Mouse (Mus musculus) limb, embryonic 11.5 days (tissue): ENCODE results near the gene Nanos3. TPM values are rescaled to one million over a fixed set of nuclear protein-coding genes. Genes with fewer than 3 reads are reported as not detected.

Source experiments
- ATAC-seq: fragments of 200-750 bp; cut with Nextera tagmentation; 2 replicates; pipeline ENCODE4 v1.8.0; 2017; ENCODE audit warnings: low read depth; ENCODE audit not compliant: insufficient number of reproducible peaks, low FRiP score, low TSS enrichment
- DNase-seq: peaks from one replicate; pipeline ENCODE4 v3.0.0-alpha.2; 2015; ENCODE audit warnings: low spot score
- H3K27ac ChIP-seq: fragments of 300-500 bp; sonication (generic); replicated peaks from 2 replicates; pipeline ENCODE4 v1.5.1; 2014; ENCODE audit warnings: low read depth, mild to moderate bottlenecking, low read length
- H3K27me3 ChIP-seq: fragments of 300-500 bp; sonication (generic); 2 replicates; pipeline ENCODE4 v1.6.1; 2014; ENCODE audit warnings: mild to moderate bottlenecking, low read length, mixed read lengths; ENCODE audit not compliant: control insufficient read depth, insufficient read depth
- H3K36me3 ChIP-seq: fragments of 300-500 bp; sonication (generic); 2 replicates; pipeline ENCODE4 v1.6.1; 2014; ENCODE audit warnings: mild to moderate bottlenecking, low read length, moderate library complexity, mixed read lengths; ENCODE audit not compliant: control insufficient read depth, insufficient read depth
- H3K4me1 ChIP-seq: fragments of 300-500 bp; sonication (generic); 2 replicates; pipeline ENCODE4 v1.6.1; 2014; ENCODE audit warnings: low read length, mixed read lengths; ENCODE audit not compliant: control insufficient read depth, insufficient read depth
- H3K4me2 ChIP-seq: fragments of 300-500 bp; sonication (generic); 2 replicates; pipeline ENCODE4 v1.6.1; 2014; ENCODE audit warnings: low read depth, mild to moderate bottlenecking, moderate library complexity; ENCODE audit not compliant: severe bottlenecking
- H3K4me3 ChIP-seq: fragments of 300-500 bp; sonication (generic); 2 replicates; pipeline ENCODE4 v1.5.1; 2014; ENCODE audit warnings: low read depth, low read length
- H3K9ac ChIP-seq: fragments of 300-500 bp; sonication (generic); 2 replicates; pipeline ENCODE4 v1.6.1; 2014; ENCODE audit warnings: mild to moderate bottlenecking, low read length
- H3K9me3 ChIP-seq: fragments of 300-500 bp; sonication (generic); 2 replicates; pipeline ENCODE4 v1.6.1; 2016; ENCODE audit warnings: low read length; ENCODE audit not compliant: control insufficient read depth
- WGBS: fragments of 180-500 bp; shearing (Covaris S2); extraction: QIAGEN DNeasy Blood & Tissue Kit; methylation state at CpG from one replicate; pipeline ENCODE4 v1.1.7; 2014; 5-methylcytosine and 5-hydroxymethylcytosine counted together
- polyA plus RNA-seq: library from polyadenylated mRNA; unstranded; fragments of >200 nt; fragmentation: Nextera tagmentation; extraction: Ambion mirVana; gene quantifications from 2 replicates; pipeline ENCODE4 v1.2.1, GENCODE M21; 2014

Nanos3 gene
- polyA plus RNA-seq, 1 experiment from 2014 or later, result 4.9 TPM

- H3K27me3 ChIP-seq, result no peaks in the 10 kb centered on the region
- H3K9me3 ChIP-seq, result no peaks in the 10 kb centered on the region
- DNase-seq (no peak), ATAC-seq (no peak)
- WGBS, result 94% methylated on average over 5 of the region's 5 CpGs
- no peak overlapping the region for H3K4me3 ChIP-seq
- H3K4me1 ChIP-seq, result no peaks in the 10 kb centered on the region
- H3K4me2 ChIP-seq, result no peak overlapping the region
- peaks cover 10% of the 10 kb centered on the region for H3K36me3 ChIP-seq
- H3K27ac ChIP-seq, result no peak overlapping the region
- no peak overlapping the region for H3K9ac ChIP-seq
Measured at GRCm38 (mm10) chr8:84170096-84170495, 14.9 kb downstream of the Nanos3 start.

GRCm38 (mm10) chr8:84167696-84168095 is 17.3 kb downstream of the Nanos3 start:
- Histone ChIP-seq H3K4me2 (no peak overlapping the region), H3K4me1 (no peaks in the 10 kb centered on the region), H3K36me3 (peaks cover 6% of the 10 kb centered on the region; the same call in 1 of the 2 replicates), H3K9ac (no peak overlapping the region), H3K9me3 (no peaks in the 10 kb centered on the region), H3K4me3 (no peak overlapping the region), H3K27me3 (no peaks in the 10 kb centered on the region), H3K27ac (no peak overlapping the region)
- ATAC-seq, result no peak
- WGBS, result 92% methylated on average over 2 of the region's 2 CpGs
- DNase-seq, result no peak

GRCm38 (mm10) chr8:84157620-84158019 is 27.4 kb downstream of the Nanos3 start:
- no peak for ATAC-seq
- Histone ChIP-seq H3K27me3 (no peaks in the 10 kb centered on the region), H3K27ac (no peak overlapping the region), H3K9me3 (no peaks in the 10 kb centered on the region), H3K4me1 (no peaks in the 10 kb centered on the region), H3K9ac (no peak overlapping the region), H3K36me3 (peaks cover 2% of the 10 kb centered on the region; the same call in 1 of the 2 replicates), H3K4me3 (no peak overlapping the region), H3K4me2 (no peak overlapping the region)
- DNase-seq, result no peak
- WGBS, result 89% methylated on average over 4 of the region's 4 CpGs

GRCm38 (mm10) chr8:84149181-84149580 is 35.8 kb downstream of the Nanos3 start:
- no peak for ATAC-seq
- peaks cover 7% of the 10 kb centered on the region; the same call in 1 of the 2 replicates for H3K4me1 ChIP-seq
- no peak overlapping the region for H3K4me3 ChIP-seq
- peaks cover 2% of the 10 kb centered on the region; the same call in 1 of the 2 replicates for H3K36me3 ChIP-seq
- WGBS, result 67% methylated on average over 3 of the region's 3 CpGs
- H3K27ac ChIP-seq, result no peak overlapping the region
- no peak overlapping the region for H3K4me2 ChIP-seq
- no peaks in the 10 kb centered on the region for H3K9me3 ChIP-seq
- no peak overlapping the region for H3K9ac ChIP-seq
- DNase-seq, result no peak
- H3K27me3 ChIP-seq, result no peaks in the 10 kb centered on the region

GRCm38 (mm10) chr8:84148531-84148850 is 36.5 kb downstream of the Nanos3 start:
- H3K4me3 ChIP-seq, result no peak overlapping the region
- 91% methylated on average over 5 of the region's 5 CpGs for WGBS
- H3K9ac ChIP-seq, result no peak overlapping the region
- ATAC-seq (0 out of 2 replicates have a peak, but pooled peaks have one; percentile 1), DNase-seq (no peak)
- peak overlapping the region; percentile 87; the same call in 1 of the 2 replicates for H3K4me2 ChIP-seq
- H3K9me3 ChIP-seq, result no peaks in the 10 kb centered on the region
- H3K27ac ChIP-seq, result no peak overlapping the region
- H3K36me3 ChIP-seq, result peaks cover 2% of the 10 kb centered on the region; the same call in 1 of the 2 replicates
- no peaks in the 10 kb centered on the region for H3K27me3 ChIP-seq
- peaks cover 7% of the 10 kb centered on the region; the same call in 1 of the 2 replicates for H3K4me1 ChIP-seq

GRCm38 (mm10) chr8:84147769-84148530 is 37.1 kb downstream of the Nanos3 start, which contains the start of the genes Cc2d1a and 4930432K21Rik:
Cc2d1a (minus strand) TSS chr8:84147936.
4930432K21Rik (plus strand) TSS chr8:84148025.
- H3K36me3 ChIP-seq, result peaks cover 7% of the 10 kb centered on the region; the same call in 1 of the 2 replicates
- no peaks in the 10 kb centered on the region for H3K9me3 ChIP-seq
- peak; percentile 95 for DNase-seq
- peak within 1 kb of the TSS; percentile 87 for H3K4me2 ChIP-seq
- H3K4me3 ChIP-seq, result peak within 1 kb of the TSS; percentile 75
- no peak within 1 kb of the TSS for H3K27ac ChIP-seq
- H3K4me1 ChIP-seq, result peaks cover 7% of the 10 kb centered on the region; the same call in 1 of the 2 replicates
- peak within 1 kb of the TSS; percentile 78 for H3K9ac ChIP-seq
- H3K27me3 ChIP-seq, result no peaks in the 10 kb centered on the region
- peak; percentile 87 for ATAC-seq
- 20% methylated on average over 49 of the region's 49 CpGs for WGBS

GRCm38 (mm10) chr8:84147324-84147766 is 37.7 kb downstream of the Nanos3 start:
- H3K27me3 ChIP-seq, result no peaks in the 10 kb centered on the region
- H3K9ac ChIP-seq, result peak overlapping the region; percentile 78
- H3K9me3 ChIP-seq, result no peaks in the 10 kb centered on the region
- WGBS, result 2% methylated on average over 11 of the region's 14 CpGs
- DNase-seq (no peak), ATAC-seq (peak; percentile 64)
- peak overlapping the region; percentile 75 for H3K4me3 ChIP-seq
- no peak overlapping the region for H3K27ac ChIP-seq
- peaks cover 7% of the 10 kb centered on the region; the same call in 1 of the 2 replicates for H3K36me3 ChIP-seq
- peaks cover 7% of the 10 kb centered on the region; the same call in 1 of the 2 replicates for H3K4me1 ChIP-seq
- H3K4me2 ChIP-seq, result peak overlapping the region; percentile 87

GRCm38 (mm10) chr8:84144636-84145245 is 40.3 kb downstream of the Nanos3 start:
- DNase-seq (no peak), ATAC-seq (no peak)
- Histone ChIP-seq H3K36me3 (peaks cover 17% of the 10 kb centered on the region; the same call in 1 of the 2 replicates), H3K4me1 (peaks cover 7% of the 10 kb centered on the region; the same call in 1 of the 2 replicates), H3K27me3 (no peaks in the 10 kb centered on the region), H3K9me3 (no peaks in the 10 kb centered on the region), H3K4me2 (no peak overlapping the region), H3K4me3 (no peak overlapping the region), H3K9ac (no peak overlapping the region), H3K27ac (no peak overlapping the region)
- WGBS, result 95% methylated on average over 8 of the region's 8 CpGs
